Mouse (Mus musculus) liver, adult 2 months (tissue): ENCODE measurements around the gene Casz1.

Source experiments
- CTCF ChIP-seq: fragments of 200-500 bp; IDR thresholded peaks from 2 replicates; pipeline ENCODE4 v1.5.1; 2011; ENCODE audit warnings: low read depth, low read length, control low read depth
- POLR2A ChIP-seq: fragments of 200-500 bp; IDR thresholded peaks from 2 replicates; pipeline ENCODE4 v1.6.1; 2011; ENCODE audit warnings: low read length, control low read depth; ENCODE audit not compliant: insufficient read depth; ENCODE audit errors: extremely low read depth

GRCm38 (mm10) chr4:148846724-148847123 is 42.5 kb downstream of the Casz1 start:
- TF ChIP-seq CTCF = no peak
- no peak for TF ChIP-seq POLR2A
